Mouse (Mus musculus): ENCODE results near the gene Ift81. TPM values are rescaled to one million over a fixed set of nuclear protein-coding genes. Genes with fewer than 3 reads are reported as not detected.
A peak's percentile ranks its signal among the peaks of the same experiment; 100 is the strongest.

Gene Ift81
- polyA plus RNA-seq, 1 experiment: 29.0 TPM

GRCm38 (mm10) chr5:122627243-122627642, 12.9 kb upstream of the Ift81 start:
- DNase-seq (ENCODE audit: extremely low spot score in 1 of 2, low spot score in 1 of 2): peak; percentile 74 to 97

- no peak for DNase-seq (ENCODE audit: extremely low spot score in 1 of 2, low spot score in 1 of 2)
Measured at GRCm38 (mm10) chr5:122625565-122626252, 11.4 kb upstream of the Ift81 start.

GRCm38 (mm10) chr5:122624952-122625479, 10.7 kb upstream of the Ift81 start:
- DNase-seq (ENCODE audit: extremely low spot score in 1 of 2, low spot score in 1 of 2): no peak

- no peak for DNase-seq (ENCODE audit: extremely low spot score in 1 of 2, low spot score in 1 of 2)
Measured at GRCm38 (mm10) chr5:122623861-122624260, 9.5 kb upstream of the Ift81 start.

- DNase-seq (ENCODE audit: extremely low spot score in 1 of 2, low spot score in 1 of 2): no peak
Measured at GRCm38 (mm10) chr5:122622526-122622925, 8.2 kb upstream of the Ift81 start.

- DNase-seq (ENCODE audit: extremely low spot score in 1 of 2, low spot score in 1 of 2): no peak
Measured at GRCm38 (mm10) chr5:122621376-122621886, 7.1 kb upstream of the Ift81 start.

- DNase-seq (ENCODE audit: extremely low spot score in 1 of 2, low spot score in 1 of 2): peak in 1 of 2 experiments; percentile 46
Measured at GRCm38 (mm10) chr5:122619686-122620296, 5.5 kb upstream of the Ift81 start.

- DNase-seq (ENCODE audit: extremely low spot score in 1 of 2, low spot score in 1 of 2): no peak
Measured at GRCm38 (mm10) chr5:122617718-122618117, 3.4 kb upstream of the Ift81 start.

GRCm38 (mm10) chr5:122611651-122612050, 2.7 kb downstream of the Ift81 start:
- DNase-seq (ENCODE audit: extremely low spot score in 1 of 2, low spot score in 1 of 2): no peak

- no peak for DNase-seq (ENCODE audit: extremely low spot score in 1 of 2, low spot score in 1 of 2)
Measured at GRCm38 (mm10) chr5:122604894-122605293, 9.4 kb downstream of the Ift81 start.

- no peak for DNase-seq (ENCODE audit: extremely low spot score in 1 of 2, low spot score in 1 of 2)
Measured at GRCm38 (mm10) chr5:122602233-122602632, 12.1 kb downstream of the Ift81 start.

- no peak for DNase-seq (ENCODE audit: extremely low spot score in 1 of 2, low spot score in 1 of 2)
Measured at GRCm38 (mm10) chr5:122595470-122595869, 18.8 kb downstream of the Ift81 start.

- DNase-seq (ENCODE audit: extremely low spot score in 1 of 2, low spot score in 1 of 2): no peak
Measured at GRCm38 (mm10) chr5:122589891-122590290, 24.4 kb downstream of the Ift81 start.

- DNase-seq (ENCODE audit: extremely low spot score in 1 of 2, low spot score in 1 of 2): peak; percentile 77 to 87
Measured at GRCm38 (mm10) chr5:122585546-122585945, 28.8 kb downstream of the Ift81 start.

GRCm38 (mm10) chr5:122584093-122584492, 30.2 kb downstream of the Ift81 start:
- DNase-seq (ENCODE audit: extremely low spot score in 1 of 2, low spot score in 1 of 2): no peak

- DNase-seq (ENCODE audit: extremely low spot score in 1 of 2, low spot score in 1 of 2): no peak
Measured at GRCm38 (mm10) chr5:122576683-122577329, 37.5 kb downstream of the Ift81 start.

GRCm38 (mm10) chr5:122572001-122572400, 42.3 kb downstream of the Ift81 start:
- no peak for DNase-seq (ENCODE audit: extremely low spot score in 1 of 2, low spot score in 1 of 2)

GRCm38 (mm10) chr5:122566626-122567025, 47.7 kb downstream of the Ift81 start:
- peak; percentile 63 to 73 for DNase-seq (ENCODE audit: extremely low spot score in 1 of 2, low spot score in 1 of 2)

GRCm38 (mm10) chr5:122560654-122561053, 53.7 kb downstream of the Ift81 start:
- no peak for DNase-seq (ENCODE audit: extremely low spot score in 1 of 2, low spot score in 1 of 2)

GRCm38 (mm10) chr5:122558127-122558526, 56.2 kb downstream of the Ift81 start:
- no peak for DNase-seq (ENCODE audit: extremely low spot score in 1 of 2, low spot score in 1 of 2)

GRCm38 (mm10) chr5:122555107-122555506, 59.2 kb downstream of the Ift81 start:
- DNase-seq (ENCODE audit: extremely low spot score in 1 of 2, low spot score in 1 of 2): no peak
